Mouse (Mus musculus) kidney, adult 2 months (tissue): ENCODE measurements at regions not wholly inside any gene's neighbourhood (a gene's known extent, or its start where the extent isn't known, plus 50 kb on each side); places are given as distances from the start of the nearest gene placed in this dataset.

Experiments used
- CTCF ChIP-seq: fragments of 200-500 bp; conservative IDR thresholded peaks from 2 replicates; pipeline ENCODE4 v1.5.1; 2011; ENCODE audit warnings: low read depth, mild to moderate bottlenecking, control low read depth, low read length, moderate library complexity, mixed read lengths; ENCODE audit not compliant: insufficient read depth, insufficient read length
- POLR2A ChIP-seq: fragments of 200-500 bp; IDR thresholded peaks from one replicate; pipeline ENCODE4 v1.6.1; 2011; ENCODE audit warnings: low read depth, low read length, control low read depth

GRCm38 (mm10) chr7:74070836-74071235 lies 57.3 kb upstream of the St8sia2 start:
- TF ChIP-seq POLR2A, result no peak
- no peak for TF ChIP-seq CTCF
